Mouse (Mus musculus): ENCODE measurements around the gene Oas1e. TPM values are rescaled to one million over a fixed set of nuclear protein-coding genes. Genes with fewer than 3 reads are reported as not detected.

Gene Oas1e
- polyA plus RNA-seq, 1 experiment from 2014 or later, result 0.12 TPM

DNA sequence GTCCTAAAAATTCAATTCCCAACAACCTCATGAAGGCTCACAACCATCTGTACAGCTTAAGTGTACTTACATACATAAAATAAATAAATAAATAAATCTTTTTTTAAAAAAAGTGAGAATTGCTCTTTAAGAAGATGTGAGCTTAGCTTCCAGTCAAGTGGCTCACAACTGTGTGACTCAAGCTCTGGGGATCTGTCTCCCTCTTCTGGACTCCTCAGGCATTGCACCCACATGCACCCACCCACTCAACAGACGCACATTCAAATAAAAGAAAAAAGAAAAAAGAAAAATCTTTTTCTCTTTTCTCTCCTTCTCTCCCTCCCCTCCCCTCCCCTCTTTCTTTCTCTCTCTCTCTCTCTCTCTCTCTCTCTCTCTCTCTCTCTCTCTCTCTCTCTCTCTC, 13.7 kb downstream of the Oas1e start:
- no peaks in the 10 kb centered on the region for H3K36me3 ChIP-seq (ENCODE audit: control insufficient read depth, insufficient read depth)
- WGBS (ENCODE audit: insufficient replicate concordance), result 58% methylated on average over 1 of the region's 1 CpGs
- no peak for ATAC-seq (ENCODE audit: low read depth)

DNA sequence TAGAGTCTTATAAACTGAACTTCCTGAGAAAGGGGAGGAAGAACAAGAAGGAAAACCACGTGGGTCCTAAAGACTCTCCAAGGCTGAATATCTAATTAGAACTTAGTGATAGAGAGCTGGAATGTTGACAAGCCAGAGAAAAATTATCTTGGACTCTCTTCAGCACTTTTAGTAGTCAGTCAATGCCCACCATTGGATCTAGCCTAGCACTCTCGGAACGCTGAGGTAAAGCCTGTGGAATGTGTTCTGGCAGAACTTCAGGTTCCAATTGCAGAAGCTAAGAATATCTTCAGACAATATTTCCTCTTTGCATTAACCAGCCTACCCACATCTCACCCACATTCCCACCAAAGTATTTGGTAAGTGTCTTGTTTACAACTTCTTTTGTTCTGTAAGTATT, 15.4 kb downstream of the Oas1e start:
- Histone ChIP-seq H3K9me3 (replicated peaks; ENCODE audit: control insufficient read depth, low read length) (no peaks in the 10 kb centered on the region), H3K9ac (ENCODE audit: low read depth, low read length) (no peak overlapping the region), H3K4me2 (ENCODE audit: low read depth, low read length) (no peak overlapping the region), H3K36me3 (ENCODE audit: control insufficient read depth, insufficient read depth) (no peaks in the 10 kb centered on the region), H3K4me1 (ENCODE audit: control insufficient read depth, low read depth, low read length) (no peaks in the 10 kb centered on the region; the same call in 1 of the 2 replicates), H3K4me3 (ENCODE audit: low read depth, low read length) (no peak overlapping the region), H3K27me3 (ENCODE audit: control insufficient read depth, insufficient read depth, low read depth, low read length) (no peaks in the 10 kb centered on the region), H3K27ac (ENCODE audit: low read length) (no peak overlapping the region)
- ATAC-seq (ENCODE audit: low read depth), result no peak
- 24% methylated on average over 3 of the region's 3 CpGs for WGBS (ENCODE audit: insufficient replicate concordance)

More for the DNA sequence above, 13.7 kb downstream of the Oas1e start:
- Histone ChIP-seq H3K4me1 (ENCODE audit: control insufficient read depth, low read depth, low read length) (no peaks in the 10 kb centered on the region), H3K9ac (ENCODE audit: low read depth, low read length) (no peak overlapping the region), H3K9me3 (replicated peaks; ENCODE audit: control insufficient read depth, low read length) (no peaks in the 10 kb centered on the region), H3K27me3 (ENCODE audit: control insufficient read depth, insufficient read depth, low read depth, low read length) (no peaks in the 10 kb centered on the region), H3K4me3 (ENCODE audit: low read depth, low read length) (no peak overlapping the region), H3K27ac (ENCODE audit: low read length) (no peak overlapping the region), H3K4me2 (ENCODE audit: low read depth, low read length) (no peak overlapping the region)

DNA sequence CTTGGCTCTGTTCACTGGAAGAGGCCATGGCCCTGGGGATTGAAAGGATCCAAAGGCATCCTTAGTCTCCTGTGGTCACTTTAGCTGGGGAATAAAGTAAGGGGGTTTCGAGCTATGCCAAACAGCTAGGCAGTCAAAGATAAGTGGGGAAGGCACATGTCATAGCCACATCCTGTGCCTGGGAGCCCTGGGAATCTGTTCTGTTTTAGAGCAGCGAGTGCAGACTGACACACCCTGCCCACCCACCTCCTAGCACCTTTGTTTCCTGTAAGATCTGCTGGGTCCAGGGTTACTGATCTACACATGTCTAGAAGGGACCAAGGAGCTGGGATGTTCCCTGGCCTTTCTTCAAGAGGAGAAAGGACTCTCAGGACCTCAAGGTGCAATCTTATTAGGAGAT, 16.4 kb downstream of the Oas1e start:
- H3K36me3 ChIP-seq (ENCODE audit: control insufficient read depth, insufficient read depth), result no peaks in the 10 kb centered on the region
- 16% methylated on average over 2 of the region's 2 CpGs for WGBS (ENCODE audit: insufficient replicate concordance)

DNA sequence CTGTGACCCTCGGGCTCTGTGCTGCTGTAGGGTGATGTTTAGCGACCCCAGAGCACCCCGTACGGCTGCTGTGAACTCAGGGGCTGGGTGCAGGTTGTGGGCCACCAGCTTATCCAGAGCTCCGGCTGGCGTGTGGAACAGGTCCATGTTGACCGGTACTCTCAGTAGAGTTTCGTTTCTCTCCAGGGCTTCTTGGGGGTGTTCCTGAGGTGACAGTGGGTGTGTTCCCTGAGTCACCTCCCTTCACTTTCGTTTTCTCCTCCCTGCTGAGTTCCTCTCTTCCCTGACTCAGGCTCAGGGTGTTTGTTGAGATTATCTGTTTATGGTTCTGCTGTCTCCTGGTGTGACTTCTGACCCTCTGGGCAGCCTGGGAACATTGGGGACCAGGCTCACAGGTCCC, 17.9 kb downstream of the Oas1e start, which contains the start of gene Oas3:
Gene Oas3, minus strand, starts transcription at position 184 of the 400 bp plus-strand sequence.
- H3K27ac ChIP-seq (ENCODE audit: low read length), result no peak within 1 kb of the TSS
- H3K27me3 ChIP-seq (ENCODE audit: control insufficient read depth, insufficient read depth, low read depth, low read length), result no peaks in the 10 kb centered on the region
- no peaks in the 10 kb centered on the region for H3K36me3 ChIP-seq (ENCODE audit: control insufficient read depth, insufficient read depth)
- no peak within 1 kb of the TSS for H3K9ac ChIP-seq (ENCODE audit: low read depth, low read length)
- no peak within 1 kb of the TSS for H3K4me2 ChIP-seq (ENCODE audit: low read depth, low read length)
- 44% methylated on average over 9 of the region's 9 CpGs for WGBS (ENCODE audit: insufficient replicate concordance)
- H3K4me3 ChIP-seq (ENCODE audit: low read depth, low read length), result no peak within 1 kb of the TSS
- H3K4me1 ChIP-seq (ENCODE audit: control insufficient read depth, low read depth, low read length), result no peaks in the 10 kb centered on the region; the same call in 1 of the 2 replicates
- no peaks in the 10 kb centered on the region for H3K9me3 ChIP-seq (replicated peaks; ENCODE audit: control insufficient read depth, low read length)
- no peak for ATAC-seq (ENCODE audit: low read depth)

More for the DNA sequence above, 16.4 kb downstream of the Oas1e start:
- H3K9ac ChIP-seq (ENCODE audit: low read depth, low read length), result no peak overlapping the region
- H3K4me1 ChIP-seq (ENCODE audit: control insufficient read depth, low read depth, low read length), result no peaks in the 10 kb centered on the region; the same call in 1 of the 2 replicates
- no peaks in the 10 kb centered on the region for H3K9me3 ChIP-seq (replicated peaks; ENCODE audit: control insufficient read depth, low read length)
- no peak overlapping the region for H3K4me2 ChIP-seq (ENCODE audit: low read depth, low read length)
- H3K27ac ChIP-seq (ENCODE audit: low read length), result no peak overlapping the region
- H3K27me3 ChIP-seq (ENCODE audit: control insufficient read depth, insufficient read depth, low read depth, low read length), result no peaks in the 10 kb centered on the region
- no peak for ATAC-seq (ENCODE audit: low read depth)
- no peak overlapping the region for H3K4me3 ChIP-seq (ENCODE audit: low read depth, low read length)

DNA sequence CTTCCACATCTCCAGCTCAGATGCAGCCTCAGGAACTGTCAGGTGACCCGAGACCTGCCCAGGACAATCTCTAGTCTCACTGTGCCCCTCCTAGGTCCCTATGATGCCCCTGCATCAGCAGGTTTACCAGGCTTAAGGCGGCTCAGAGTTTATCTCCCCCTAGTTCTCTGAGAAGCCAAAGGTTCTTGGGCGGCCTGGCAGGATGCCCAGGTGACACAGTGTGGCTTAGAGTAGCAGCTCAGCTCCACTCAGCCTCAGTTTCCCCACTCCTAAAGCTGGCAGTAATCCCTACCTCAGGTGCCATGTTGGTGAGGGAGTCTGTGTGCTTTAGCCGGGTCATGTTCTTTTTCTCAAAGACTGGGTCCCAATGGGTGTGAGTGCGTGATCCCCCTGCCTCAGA, 18.5 kb downstream of the Oas1e start:
- Histone ChIP-seq H3K27me3 (ENCODE audit: control insufficient read depth, insufficient read depth, low read depth, low read length) (no peaks in the 10 kb centered on the region), H3K4me3 (ENCODE audit: low read depth, low read length) (no peak overlapping the region), H3K4me2 (ENCODE audit: low read depth, low read length) (no peak overlapping the region), H3K9me3 (replicated peaks; ENCODE audit: control insufficient read depth, low read length) (no peaks in the 10 kb centered on the region), H3K9ac (ENCODE audit: low read depth, low read length) (no peak overlapping the region), H3K27ac (ENCODE audit: low read length) (no peak overlapping the region), H3K4me1 (ENCODE audit: control insufficient read depth, low read depth, low read length) (no peaks in the 10 kb centered on the region; the same call in 1 of the 2 replicates), H3K36me3 (ENCODE audit: control insufficient read depth, insufficient read depth) (no peaks in the 10 kb centered on the region)
- ATAC-seq (ENCODE audit: low read depth), result no peak
- 58% methylated on average over 5 of the region's 5 CpGs for WGBS (ENCODE audit: insufficient replicate concordance)

DNA sequence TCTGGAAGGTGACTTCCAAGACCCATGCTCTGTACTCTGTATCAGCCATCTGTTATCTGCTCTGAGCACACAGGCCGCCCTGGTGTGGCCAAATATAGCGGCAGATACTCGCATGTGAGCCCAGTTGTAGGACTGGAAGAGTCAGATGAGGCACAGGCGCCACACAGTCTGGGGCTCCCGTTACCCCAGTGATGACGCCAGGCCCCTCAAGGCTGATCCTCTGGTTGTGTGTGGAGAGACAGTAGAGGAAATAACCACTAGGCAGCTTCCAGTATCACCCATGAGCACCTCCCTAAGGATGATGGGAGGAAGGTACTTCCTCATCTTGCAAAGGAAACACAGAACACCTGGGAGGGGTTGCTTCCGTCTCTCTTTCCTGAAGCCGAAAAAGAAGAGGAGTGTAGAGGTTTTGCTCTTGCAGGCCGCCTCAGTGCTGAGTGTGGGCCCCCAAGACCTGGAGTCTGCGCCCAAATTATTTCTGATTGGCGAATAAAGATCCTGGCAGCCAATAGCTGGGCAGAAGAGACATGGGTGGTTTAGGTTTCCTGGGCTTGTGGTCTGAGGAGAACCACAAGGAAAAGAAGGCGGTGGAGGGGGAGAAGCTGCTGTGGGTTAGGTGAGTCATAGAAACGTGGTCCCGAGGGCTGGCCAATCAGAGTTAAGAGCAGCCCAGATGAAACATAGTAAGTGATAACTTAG, 19.9 kb downstream of the Oas1e start:
- Histone ChIP-seq H3K4me3 (ENCODE audit: low read depth, low read length) (no peak overlapping the region), H3K27ac (ENCODE audit: low read length) (peak overlapping the region; percentile 33; the same call in 1 of the 2 replicates), H3K9ac (ENCODE audit: low read depth, low read length) (no peak overlapping the region), H3K36me3 (ENCODE audit: control insufficient read depth, insufficient read depth) (no peaks in the 10 kb centered on the region), H3K9me3 (replicated peaks; ENCODE audit: control insufficient read depth, low read length) (no peaks in the 10 kb centered on the region), H3K4me2 (ENCODE audit: low read depth, low read length) (peak overlapping the region; percentile 30), H3K4me1 (ENCODE audit: control insufficient read depth, low read depth, low read length) (no peaks in the 10 kb centered on the region; the same call in 1 of the 2 replicates), H3K27me3 (ENCODE audit: control insufficient read depth, insufficient read depth, low read depth, low read length) (no peaks in the 10 kb centered on the region)
- peak; percentile 86 for ATAC-seq (ENCODE audit: low read depth)
- 15% methylated on average over 14 of the region's 14 CpGs for WGBS (ENCODE audit: insufficient replicate concordance)

DNA sequence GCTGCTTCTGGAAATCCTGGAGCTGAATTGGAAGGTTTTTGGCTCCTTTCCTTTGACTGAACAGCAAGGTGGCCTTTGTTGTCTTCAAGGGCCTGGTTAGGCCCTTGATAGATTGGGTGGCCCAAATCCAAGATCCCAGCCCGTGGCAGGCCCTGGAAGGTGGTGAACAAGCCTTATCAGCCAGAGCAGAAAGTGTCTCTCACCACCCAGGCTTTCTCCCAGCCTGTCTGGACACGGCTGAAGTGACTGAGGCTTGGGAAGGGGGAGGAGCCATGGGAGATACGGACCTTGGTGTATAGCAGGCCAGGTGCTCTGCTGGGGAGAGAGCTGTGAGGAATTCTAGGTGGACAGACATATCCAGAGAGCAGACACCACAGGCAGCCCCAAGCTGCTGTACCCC, 25.9 kb downstream of the Oas1e start:
- Histone ChIP-seq H3K4me2 (ENCODE audit: low read depth, low read length) (no peak overlapping the region), H3K9me3 (replicated peaks; ENCODE audit: control insufficient read depth, low read length) (no peaks in the 10 kb centered on the region; the same call in 1 of the 2 replicates), H3K27ac (ENCODE audit: low read length) (no peak overlapping the region), H3K4me3 (ENCODE audit: low read depth, low read length) (no peak overlapping the region), H3K27me3 (ENCODE audit: control insufficient read depth, insufficient read depth, low read depth, low read length) (no peaks in the 10 kb centered on the region), H3K36me3 (ENCODE audit: control insufficient read depth, insufficient read depth) (no peaks in the 10 kb centered on the region), H3K9ac (ENCODE audit: low read depth, low read length) (no peak overlapping the region), H3K4me1 (ENCODE audit: control insufficient read depth, low read depth, low read length) (no peaks in the 10 kb centered on the region)
- 44% methylated on average over 3 of the region's 3 CpGs for WGBS (ENCODE audit: insufficient replicate concordance)
- ATAC-seq (ENCODE audit: low read depth), result no peak

DNA sequence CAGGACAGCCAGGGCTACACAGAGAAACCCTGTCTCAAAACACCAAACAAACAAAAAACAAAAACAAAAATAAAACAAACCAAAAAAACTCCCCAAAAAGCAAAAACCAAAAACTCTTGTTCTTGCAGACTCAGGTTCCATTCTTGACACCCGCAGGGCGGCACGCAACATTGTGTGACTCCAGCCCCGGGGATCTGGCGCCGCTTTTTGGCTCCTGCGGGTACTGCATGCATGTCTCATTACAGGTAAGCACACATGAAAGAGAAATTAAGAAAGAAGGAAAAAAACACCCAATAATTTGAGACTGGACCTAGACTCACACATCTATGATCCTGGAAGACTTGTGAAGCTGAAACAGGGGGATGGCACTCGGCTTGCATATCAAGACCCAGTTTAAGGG, 30.3 kb downstream of the Oas1e start:
- Histone ChIP-seq H3K27me3 (ENCODE audit: control insufficient read depth, insufficient read depth, low read depth, low read length) (no peaks in the 10 kb centered on the region), H3K36me3 (ENCODE audit: control insufficient read depth, insufficient read depth) (no peaks in the 10 kb centered on the region), H3K4me1 (ENCODE audit: control insufficient read depth, low read depth, low read length) (no peaks in the 10 kb centered on the region), H3K9me3 (replicated peaks; ENCODE audit: control insufficient read depth, low read length) (no peaks in the 10 kb centered on the region; the same call in 1 of the 2 replicates), H3K4me3 (ENCODE audit: low read depth, low read length) (no peak overlapping the region), H3K9ac (ENCODE audit: low read depth, low read length) (no peak overlapping the region), H3K27ac (ENCODE audit: low read length) (no peak overlapping the region), H3K4me2 (ENCODE audit: low read depth, low read length) (no peak overlapping the region)
- WGBS (ENCODE audit: insufficient replicate concordance), result 61% methylated on average over 8 of the region's 8 CpGs
- no peak for ATAC-seq (ENCODE audit: low read depth)

DNA sequence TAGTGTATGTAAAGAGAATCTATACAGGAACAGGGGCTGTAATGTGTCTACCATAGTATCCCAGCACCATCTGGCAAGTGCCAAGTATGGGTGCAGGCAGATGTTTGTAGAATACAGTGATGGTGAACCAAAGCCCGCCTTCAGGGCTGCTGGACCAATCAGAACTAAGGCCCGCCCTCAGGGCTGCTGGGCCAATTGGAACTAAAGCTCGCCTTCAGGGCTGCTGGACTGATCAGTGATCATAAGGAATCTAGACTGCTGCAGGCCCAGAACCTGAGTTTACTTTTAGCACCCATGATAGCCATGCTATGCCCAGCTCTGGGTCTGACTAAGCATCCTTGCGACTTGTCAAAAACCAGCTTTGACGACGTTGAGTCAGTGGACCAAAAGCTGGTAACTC, 33.4 kb downstream of the Oas1e start:
- Histone ChIP-seq H3K27me3 (ENCODE audit: control insufficient read depth, insufficient read depth, low read depth, low read length) (no peaks in the 10 kb centered on the region), H3K9ac (ENCODE audit: low read depth, low read length) (no peak overlapping the region), H3K9me3 (replicated peaks; ENCODE audit: control insufficient read depth, low read length) (no peaks in the 10 kb centered on the region), H3K4me1 (ENCODE audit: control insufficient read depth, low read depth, low read length) (no peaks in the 10 kb centered on the region), H3K4me2 (ENCODE audit: low read depth, low read length) (no peak overlapping the region), H3K36me3 (ENCODE audit: control insufficient read depth, insufficient read depth) (no peaks in the 10 kb centered on the region), H3K27ac (ENCODE audit: low read length) (no peak overlapping the region), H3K4me3 (ENCODE audit: low read depth, low read length) (no peak overlapping the region)
- ATAC-seq (ENCODE audit: low read depth), result no peak
- 33% methylated on average over 6 of the region's 6 CpGs for WGBS (ENCODE audit: insufficient replicate concordance)

Measured in liver, embryonic 16.5 days (tissue).